Mouse (Mus musculus): ENCODE data around the gene Srl.

DNA sequence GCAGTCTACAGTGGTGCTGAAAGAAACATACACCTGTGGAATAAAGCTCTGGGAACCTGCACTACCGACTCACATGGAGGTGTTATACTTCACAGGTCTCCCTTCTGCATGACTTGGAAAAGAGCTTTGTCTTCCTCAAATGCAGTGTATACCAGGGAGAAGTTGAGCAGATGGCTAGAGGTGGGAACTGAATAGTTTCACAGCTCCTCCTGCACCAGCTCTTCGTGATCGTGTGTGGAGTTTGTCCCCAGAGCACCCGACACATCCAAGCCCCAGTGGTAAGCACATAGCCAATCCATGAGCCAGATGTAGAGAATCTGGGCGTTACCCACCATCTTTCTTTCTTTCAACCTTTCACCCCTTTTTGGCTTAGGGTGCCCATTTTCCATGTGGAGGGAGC, 111.4 kb downstream of the Srl start:
- TF ChIP-seq CTCF (IDR thresholded peaks at IDR 0.05; ENCODE audit: low read depth) = no peak
- TF ChIP-seq EP300 (IDR thresholded peaks at IDR 0.05; ENCODE audit: low read depth) = no peak

All from heart, postnatal 0 days (tissue).